Mouse (Mus musculus) heart, postnatal 0 days (tissue): ENCODE results near the gene Filip1l.

ENCODE experiments used
- CTCF ChIP-seq: IDR thresholded peaks from 2 replicates; pipeline ENCODE4 v1.5.1; 2016; ENCODE audit warnings: antibody characterized with exemption, control low read depth, low read depth
- EP300 ChIP-seq: IDR thresholded peaks from 2 replicates; pipeline ENCODE4 v1.6.1; 2016; ENCODE audit warnings: antibody characterized with exemption, low read depth

- TF ChIP-seq CTCF = no peak
- no peak for TF ChIP-seq EP300
These were observed 1.0 kb downstream of the Filip1l start for GRCm38 (mm10) chr16:57353932-57354331.
